37 mouse cellular contexts compared by ENCODE assay signal in genomic region chr16:22899866-22900570, GRCm38 (mm10). TPM values are rescaled to one million over a fixed set of nuclear protein-coding genes. Genes with fewer than 3 reads are reported as not detected.
"Had no signal": no experiment of that assay in that cellular context is flagged by ENCODE, and none has a peak within 500 bp of the region (broad histone marks: within the 10 kb centered on the region; RNA-seq: fewer than 3 reads in every experiment).

No protein-coding gene starts in this region.

- ATAC-seq: hindbrain, postnatal 0 days; intestine, embryonic 16.5 days had no signal

- H3K9me3 ChIP-seq: heart, embryonic 13.5 days; heart, embryonic 15.5 days; hindbrain, embryonic 13.5 days; hindbrain, embryonic 15.5 days; kidney, embryonic 15.5 days; limb, embryonic 10.5 days; limb, embryonic 12.5 days had no signal

- H3K27ac ChIP-seq: heart, adult 2 months; heart, embryonic 13.5 days; heart, embryonic 15.5 days; hindbrain, embryonic 13.5 days; hindbrain, embryonic 15.5 days; hindbrain, postnatal 0 days; kidney, embryonic 15.5 days; kidney, postnatal 0 days; limb, embryonic 10.5 days; limb, embryonic 12.5 days had no signal

- H3K27me3 ChIP-seq: heart, embryonic 13.5 days; heart, embryonic 15.5 days; hindbrain, embryonic 13.5 days; hindbrain, embryonic 15.5 days; kidney, embryonic 15.5 days had no signal

- H3K9ac ChIP-seq: heart, embryonic 13.5 days; heart, embryonic 15.5 days; hindbrain, embryonic 13.5 days; hindbrain, embryonic 15.5 days; kidney, embryonic 15.5 days; limb, embryonic 12.5 days had no signal

- DNase-seq: gastrocnemius, postnatal 14 days; gastrocnemius, postnatal 36 days; heart, adult 11 months; heart, adult 2 months; heart, postnatal 14 days; heart, postnatal 36 days; kidney, adult 11 months; kidney, adult 2 months; kidney, adult 9 months; kidney, postnatal 14 days; kidney, postnatal 36 days; layer of hippocampus, adult 9-11 months; layer of hippocampus, postnatal 36 days had no signal

- H3K36me3 ChIP-seq: heart, embryonic 13.5 days; heart, embryonic 15.5 days; hindbrain, embryonic 13.5 days; hindbrain, embryonic 15.5 days; kidney, embryonic 15.5 days; limb, embryonic 10.5 days; limb, embryonic 12.5 days had no signal

- H3K4me2 ChIP-seq: heart, embryonic 11.5 days; heart, embryonic 13.5 days; heart, embryonic 15.5 days; hindbrain, embryonic 13.5 days; hindbrain, embryonic 15.5 days; kidney, embryonic 15.5 days; limb, embryonic 12.5 days had no signal

- H3K4me3 ChIP-seq: heart, adult 2 months; heart, embryonic 13.5 days; heart, embryonic 15.5 days; hindbrain, embryonic 13.5 days; hindbrain, embryonic 15.5 days; kidney, embryonic 15.5 days; limb, embryonic 10.5 days; limb, embryonic 12.5 days had no signal

- H3K4me1 ChIP-seq: heart, embryonic 13.5 days; heart, embryonic 15.5 days; hindbrain, embryonic 15.5 days; kidney, embryonic 15.5 days had no signal

RNA-seq across cellular contexts. Expression of gene Ahsg, which starts 8.9 kb away (rescaled TPM):
- total RNA-seq: hematopoietic stem cell, adult 5-6 weeks; hindbrain, postnatal 0 days; layer of hippocampus, adult 18-20 months; layer of hippocampus, adult 8-10 months; layer of hippocampus, postnatal 14 days; layer of hippocampus, postnatal 36 days; left cerebral cortex, adult 18-20 months; left cerebral cortex, postnatal 14 days; left cerebral cortex, postnatal 36 days had no signal
- polyA plus RNA-seq: hindbrain, embryonic 11.5 days; hindbrain, embryonic 13.5 days; hindbrain, postnatal 0 days; kidney, adult 2 months; limb, embryonic 10.5 days had no signal

RNA-seq across cellular contexts. Expression of gene Fetub, which starts 18.1 kb away (rescaled TPM):
- total RNA-seq: gastrocnemius, postnatal 14 days; heart, postnatal 14 days; hematopoietic stem cell, adult 5-6 weeks; hindbrain, postnatal 0 days; layer of hippocampus, postnatal 36 days; left cerebral cortex, adult 18-20 months; left cerebral cortex, adult 8-10 months; left cerebral cortex, postnatal 14 days; left cerebral cortex, postnatal 36 days had no signal
- polyA plus RNA-seq: heart, embryonic 13.5 days; heart, embryonic 15.5 days; heart, postnatal 0 days; hindbrain, embryonic 11.5 days; hindbrain, embryonic 13.5 days; hindbrain, embryonic 15.5 days; intestine, embryonic 14.5 days; limb, embryonic 10.5 days; limb, embryonic 12.5 days had no signal

RNA-seq across cellular contexts. Expression of gene Hrg, which starts 50.9 kb away (rescaled TPM):
- total RNA-seq: gastrocnemius, adult 8-10 months; gastrocnemius, postnatal 14 days; gastrocnemius, postnatal 36 days; heart, adult 2 months; heart, postnatal 14 days; heart, postnatal 36 days; hematopoietic stem cell, adult 5-6 weeks; hindbrain, postnatal 0 days; layer of hippocampus, adult 18-20 months; layer of hippocampus, adult 8-10 months; layer of hippocampus, postnatal 14 days; layer of hippocampus, postnatal 36 days; left cerebral cortex, adult 18-20 months; left cerebral cortex, adult 8-10 months; left cerebral cortex, postnatal 14 days; left cerebral cortex, postnatal 36 days had no signal
- polyA plus RNA-seq: gonadal fat pad, adult 2 months; heart, adult 2 months; heart, embryonic 11.5 days; heart, embryonic 13.5 days; heart, embryonic 15.5 days; heart, postnatal 0 days; hindbrain, embryonic 13.5 days; hindbrain, embryonic 15.5 days; hindbrain, postnatal 0 days; intestine, embryonic 14.5 days; intestine, embryonic 16.5 days; kidney, embryonic 15.5 days; limb, embryonic 10.5 days; limb, embryonic 12.5 days had no signal
